Mouse (Mus musculus) kidney, embryonic 16.5 days (tissue): ENCODE results near the gene Phyhd1. TPM values are rescaled to one million over a fixed set of nuclear protein-coding genes. Genes with fewer than 3 reads are reported as not detected.

ENCODE experiments used
- ATAC-seq: fragments of 200-750 bp; cut with Nextera tagmentation; 2 replicates; pipeline ENCODE4 v1.8.0; 2017; ENCODE audit warnings: moderate TSS enrichment; ENCODE audit not compliant: low FRiP score, low TSS enrichment
- H3K27ac ChIP-seq: fragments of 300-500 bp; sonication (generic); 2 replicates; pipeline ENCODE4 v1.5.1; 2014; ENCODE audit warnings: low read length
- H3K27me3 ChIP-seq: fragments of 300-500 bp; sonication (generic); 2 replicates; pipeline ENCODE4 v1.6.1; 2014; ENCODE audit warnings: low read length, control low read depth, mixed read lengths; ENCODE audit not compliant: insufficient read depth
- H3K36me3 ChIP-seq: fragments of 300-500 bp; sonication (generic); 2 replicates; pipeline ENCODE4 v1.6.1; 2014; ENCODE audit warnings: low read length, control low read depth, mixed read lengths; ENCODE audit not compliant: insufficient read depth
- H3K4me1 ChIP-seq: fragments of 300-500 bp; sonication (generic); 2 replicates; pipeline ENCODE4 v1.6.1; 2014; ENCODE audit warnings: low read length, control low read depth, mixed read lengths; ENCODE audit not compliant: insufficient read depth
- H3K4me2 ChIP-seq: fragments of 300-500 bp; sonication (generic); replicated peaks from 2 replicates; pipeline ENCODE4 v1.6.1; 2014; ENCODE audit warnings: low read depth, low read length
- H3K4me3 ChIP-seq: fragments of 300-500 bp; sonication (generic); 2 replicates; pipeline ENCODE4 v1.5.1; 2014; ENCODE audit warnings: mild to moderate bottlenecking, low read length
- H3K9ac ChIP-seq: fragments of 300-500 bp; sonication (generic); replicated peaks from 2 replicates; pipeline ENCODE4 v1.6.1; 2014; ENCODE audit warnings: low read length
- H3K9me3 ChIP-seq: fragments of 300-500 bp; sonication (generic); 2 replicates; pipeline ENCODE4 v1.6.1; 2016; ENCODE audit warnings: low read length, control low read depth
- WGBS: fragments of 180-500 bp; shearing (Covaris S2); extraction: QIAGEN DNeasy Blood & Tissue Kit; methylation state at CpG from one replicate; pipeline ENCODE4 v1.1.7; 2014; 5-methylcytosine and 5-hydroxymethylcytosine counted together
- polyA plus RNA-seq: library from polyadenylated mRNA; unstranded; fragments of >200 nt; fragmentation: Nextera tagmentation; extraction: Ambion mirVana; gene quantifications from 2 replicates; pipeline ENCODE4 v1.2.1, GENCODE M21; 2015

The Phyhd1 gene
- polyA plus RNA-seq, 1 experiment from 2014 or later = 16.0 TPM

DNA sequence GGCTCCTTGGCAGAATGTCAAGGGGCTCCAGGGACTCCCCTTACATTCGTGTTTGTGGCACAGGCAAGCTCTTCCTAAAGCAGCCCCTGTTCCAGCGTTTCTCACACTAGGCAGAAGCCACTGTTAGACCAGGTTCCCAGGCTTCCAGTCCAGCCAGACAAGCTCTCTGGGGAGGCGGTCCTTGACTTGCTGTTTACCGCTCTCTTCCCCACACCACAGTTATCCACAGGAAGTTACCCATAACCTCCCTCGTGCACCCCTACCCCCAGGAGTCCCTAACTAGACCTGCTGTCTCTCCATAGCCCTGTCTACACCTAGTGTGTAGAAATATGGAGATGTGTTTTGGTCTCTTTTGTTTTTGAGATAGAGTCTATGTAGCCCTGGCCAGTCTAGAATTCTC lies 12.2 kb upstream of the Phyhd1 start:
- peaks cover 32% of the 10 kb centered on the region for H3K36me3 ChIP-seq
- H3K4me1 ChIP-seq = peaks cover 12% of the 10 kb centered on the region

DNA sequence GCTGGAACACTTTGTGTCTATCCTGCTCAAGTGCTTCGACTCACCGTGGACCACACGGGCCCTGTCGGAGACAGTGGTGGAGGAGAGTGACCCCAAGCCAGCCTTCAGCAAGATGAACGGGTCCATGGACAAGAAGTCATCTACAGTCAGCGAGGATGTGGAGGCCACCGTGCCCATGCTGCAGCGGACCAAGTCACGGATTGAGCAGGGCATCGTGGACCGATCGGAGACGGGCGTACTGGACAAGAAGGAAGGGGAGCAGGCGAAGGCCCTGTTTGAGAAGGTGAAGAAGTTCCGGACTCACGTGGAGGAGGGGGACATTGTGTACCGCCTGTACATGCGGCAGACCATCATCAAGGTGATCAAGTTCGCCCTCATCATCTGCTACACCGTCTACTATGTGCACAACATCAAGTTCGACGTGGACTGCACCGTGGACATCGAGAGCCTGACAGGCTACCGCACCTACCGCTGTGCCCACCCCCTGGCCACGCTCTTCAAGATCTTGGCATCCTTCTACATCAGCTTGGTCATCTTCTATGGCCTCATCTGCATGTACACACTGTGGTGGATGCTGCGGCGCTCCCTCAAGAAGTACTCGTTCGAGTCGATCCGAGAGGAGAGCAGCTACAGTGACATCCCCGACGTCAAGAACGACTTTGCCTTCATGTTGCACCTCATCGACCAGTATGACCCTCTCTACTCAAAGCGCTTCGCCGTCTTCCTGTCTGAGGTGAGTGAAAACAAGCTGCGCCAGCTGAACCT lies 10.2 kb upstream of the Phyhd1 start:
- WGBS = 96% methylated on average over 42 of the region's 42 CpGs
- Histone ChIP-seq H3K9ac (no peak overlapping the region), H3K4me3 (no peak overlapping the region), H3K9me3 (no peaks in the 10 kb centered on the region), H3K27me3 (no peaks in the 10 kb centered on the region), H3K4me1 (peaks cover 13% of the 10 kb centered on the region), H3K36me3 (peaks cover 38% of the 10 kb centered on the region), H3K27ac (no peak overlapping the region), H3K4me2 (no peak overlapping the region)
- no peak for ATAC-seq

More for the DNA sequence above, 12.2 kb upstream of the Phyhd1 start:
- Histone ChIP-seq H3K4me3 (no peak overlapping the region), H3K9ac (no peak overlapping the region), H3K27ac (no peak overlapping the region), H3K4me2 (no peak overlapping the region), H3K27me3 (no peaks in the 10 kb centered on the region), H3K9me3 (no peaks in the 10 kb centered on the region)
- WGBS = 75% methylated on average over 5 of the region's 5 CpGs
- ATAC-seq = no peak

DNA sequence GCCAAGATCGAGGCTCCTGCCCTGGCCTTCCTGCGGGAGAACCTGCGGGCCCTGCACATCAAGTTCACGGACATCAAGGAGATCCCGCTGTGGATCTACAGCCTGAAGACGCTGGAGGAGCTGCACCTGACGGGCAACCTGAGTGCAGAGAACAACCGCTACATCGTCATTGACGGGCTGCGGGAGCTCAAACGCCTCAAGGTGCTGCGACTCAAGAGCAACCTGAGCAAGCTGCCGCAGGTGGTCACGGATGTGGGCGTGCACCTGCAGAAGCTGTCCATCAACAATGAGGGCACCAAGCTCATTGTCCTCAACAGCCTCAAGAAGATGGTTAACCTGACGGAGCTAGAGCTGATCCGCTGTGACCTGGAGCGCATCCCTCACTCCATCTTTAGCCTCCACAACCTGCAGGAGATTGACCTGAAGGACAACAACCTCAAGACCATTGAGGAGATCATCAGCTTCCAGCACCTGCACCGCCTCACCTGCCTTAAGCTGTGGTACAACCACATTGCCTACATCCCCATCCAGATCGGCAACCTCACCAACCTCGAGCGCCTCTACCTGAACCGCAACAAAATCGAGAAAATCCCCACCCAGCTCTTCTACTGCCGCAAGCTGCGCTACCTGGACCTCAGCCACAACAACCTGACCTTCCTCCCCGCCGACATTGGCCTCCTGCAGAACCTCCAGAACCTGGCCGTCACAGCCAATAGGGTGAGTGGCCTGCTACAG lies 9.2 kb upstream of the Phyhd1 start:
- H3K9me3 ChIP-seq = no peaks in the 10 kb centered on the region
- ATAC-seq = no peak
- no peaks in the 10 kb centered on the region for H3K27me3 ChIP-seq
- H3K4me3 ChIP-seq = no peak overlapping the region
- no peak overlapping the region for H3K27ac ChIP-seq
- 96% methylated on average over 30 of the region's 30 CpGs for WGBS
- H3K4me1 ChIP-seq = peaks cover 13% of the 10 kb centered on the region
- no peak overlapping the region for H3K9ac ChIP-seq
- H3K4me2 ChIP-seq = no peak overlapping the region
- peaks cover 44% of the 10 kb centered on the region for H3K36me3 ChIP-seq

DNA sequence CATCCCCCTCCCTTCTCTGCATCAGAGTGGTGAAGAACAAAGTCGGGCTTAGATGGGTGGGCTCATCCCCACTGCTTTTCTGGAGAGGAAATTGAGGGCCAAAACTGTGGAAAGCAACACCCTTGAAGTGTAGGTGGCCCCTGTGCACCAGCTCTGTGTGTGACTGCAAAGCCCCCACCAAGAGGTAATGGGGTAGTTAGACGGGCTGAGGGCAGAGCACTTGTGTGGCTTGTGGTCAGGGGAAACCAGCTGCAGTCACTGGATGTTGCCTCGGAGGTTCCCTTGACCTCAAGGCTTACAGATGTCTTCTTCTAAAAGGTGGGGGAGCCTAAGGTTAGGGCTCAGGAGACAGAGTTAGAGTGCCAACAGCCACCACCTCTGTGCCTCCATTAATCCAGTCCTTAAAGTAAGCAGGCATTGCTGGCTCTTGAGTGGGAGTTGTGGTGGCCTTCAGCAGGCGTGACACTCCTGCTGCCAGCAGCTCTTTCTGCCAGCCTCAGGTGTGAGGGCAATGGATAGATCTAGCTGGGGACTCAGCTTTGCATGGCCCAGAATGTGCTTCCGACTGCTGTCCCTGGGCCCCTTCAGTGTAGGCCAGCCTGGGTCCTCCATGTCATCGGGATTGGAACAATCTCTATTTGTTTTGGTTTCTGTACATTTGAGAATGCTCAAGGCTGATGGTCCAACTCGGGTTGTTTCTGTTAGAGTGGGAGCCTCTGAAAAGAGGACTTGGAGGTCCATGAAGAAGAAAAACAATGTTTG lies 8.1 kb upstream of the Phyhd1 start:
- ATAC-seq = no peak
- no peak overlapping the region for H3K27ac ChIP-seq
- WGBS = 81% methylated on average over 7 of the region's 7 CpGs
- H3K4me3 ChIP-seq = no peak overlapping the region
- peaks cover 51% of the 10 kb centered on the region for H3K36me3 ChIP-seq
- 0 out of 2 replicates have a peak overlapping the region, but pooled peaks have one; percentile 4 for H3K9ac ChIP-seq
- no peaks in the 10 kb centered on the region for H3K27me3 ChIP-seq
- no peak overlapping the region for H3K4me2 ChIP-seq
- H3K4me1 ChIP-seq = peaks cover 9% of the 10 kb centered on the region; the same call in 1 of the 2 replicates
- H3K9me3 ChIP-seq = no peaks in the 10 kb centered on the region

DNA sequence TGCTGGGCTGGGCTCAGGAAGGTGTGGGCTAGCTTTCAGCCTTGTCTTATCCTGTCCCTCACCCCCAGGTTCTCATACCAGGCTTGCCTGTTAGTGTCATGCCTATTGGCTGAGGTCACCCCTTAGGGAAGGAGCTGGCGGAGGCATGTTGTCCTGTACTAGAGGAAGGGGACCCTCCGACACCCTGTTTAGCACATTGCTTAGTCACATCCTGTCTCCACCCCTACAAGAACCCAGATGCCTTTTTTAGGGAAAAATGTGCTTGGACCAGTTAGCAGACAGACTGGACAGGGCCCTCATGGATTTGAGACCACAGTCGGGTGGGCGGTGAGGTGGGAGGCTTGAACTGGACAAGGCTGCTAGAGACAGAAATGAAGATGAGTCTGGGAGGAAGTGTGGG lies 7.4 kb upstream of the Phyhd1 start:
- H3K27me3 ChIP-seq = no peaks in the 10 kb centered on the region
- H3K4me3 ChIP-seq = no peak overlapping the region
- H3K4me1 ChIP-seq = peaks cover 9% of the 10 kb centered on the region; the same call in 1 of the 2 replicates
- H3K9me3 ChIP-seq = no peaks in the 10 kb centered on the region
- peak overlapping the region; percentile 13; the same call in 1 of the 2 replicates for H3K27ac ChIP-seq
- H3K9ac ChIP-seq = no peak overlapping the region
- H3K4me2 ChIP-seq = no peak overlapping the region
- peak; percentile 55 for ATAC-seq
- 65% methylated on average over 4 of the region's 4 CpGs for WGBS
- peaks cover 55% of the 10 kb centered on the region for H3K36me3 ChIP-seq

DNA sequence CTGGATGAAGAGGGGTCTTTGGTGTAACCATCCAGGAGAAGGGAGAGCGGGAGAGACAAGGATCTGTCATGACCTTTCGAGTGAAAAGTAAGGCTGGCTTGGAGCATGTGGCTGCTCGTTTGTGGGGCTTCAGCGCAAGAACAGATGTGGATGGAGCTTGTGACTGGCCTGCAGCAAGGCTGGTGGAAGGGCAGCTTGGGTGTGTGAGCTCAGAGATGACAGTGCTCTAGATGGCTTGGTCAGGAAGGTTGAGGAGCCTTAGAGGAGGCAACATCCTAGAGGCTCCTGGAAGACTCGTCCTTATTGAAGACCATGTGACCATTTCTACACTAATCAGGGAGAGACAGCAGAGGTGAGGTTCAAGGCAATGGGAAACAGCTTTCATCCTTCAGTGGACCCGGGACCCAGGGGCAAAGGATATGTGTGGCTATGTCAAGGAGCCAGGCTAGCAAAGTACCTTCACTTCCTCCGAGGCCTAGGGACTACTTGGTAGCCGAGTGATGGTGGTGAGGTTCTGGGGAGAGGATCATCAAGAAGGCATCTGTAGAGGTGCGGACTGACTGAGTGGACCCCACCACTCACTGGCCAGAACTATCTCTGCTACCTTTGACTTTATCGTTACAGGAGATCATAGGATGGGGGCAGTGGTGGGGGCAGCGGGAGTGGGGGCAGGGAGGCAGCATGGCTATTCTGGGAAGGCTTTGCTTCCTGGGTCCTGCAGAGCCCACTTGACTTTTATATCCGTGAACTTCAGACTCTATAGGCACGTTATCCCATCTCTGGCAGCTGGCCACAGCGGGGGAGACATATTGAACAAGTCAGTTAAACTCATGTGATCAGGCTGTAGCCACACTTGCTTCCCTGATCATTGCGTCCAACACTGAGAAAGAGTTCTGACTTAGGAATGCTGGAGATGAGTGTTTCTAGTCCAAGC lies 6.6 kb upstream of the Phyhd1 start:
- WGBS = 89% methylated on average over 15 of the region's 15 CpGs

DNA sequence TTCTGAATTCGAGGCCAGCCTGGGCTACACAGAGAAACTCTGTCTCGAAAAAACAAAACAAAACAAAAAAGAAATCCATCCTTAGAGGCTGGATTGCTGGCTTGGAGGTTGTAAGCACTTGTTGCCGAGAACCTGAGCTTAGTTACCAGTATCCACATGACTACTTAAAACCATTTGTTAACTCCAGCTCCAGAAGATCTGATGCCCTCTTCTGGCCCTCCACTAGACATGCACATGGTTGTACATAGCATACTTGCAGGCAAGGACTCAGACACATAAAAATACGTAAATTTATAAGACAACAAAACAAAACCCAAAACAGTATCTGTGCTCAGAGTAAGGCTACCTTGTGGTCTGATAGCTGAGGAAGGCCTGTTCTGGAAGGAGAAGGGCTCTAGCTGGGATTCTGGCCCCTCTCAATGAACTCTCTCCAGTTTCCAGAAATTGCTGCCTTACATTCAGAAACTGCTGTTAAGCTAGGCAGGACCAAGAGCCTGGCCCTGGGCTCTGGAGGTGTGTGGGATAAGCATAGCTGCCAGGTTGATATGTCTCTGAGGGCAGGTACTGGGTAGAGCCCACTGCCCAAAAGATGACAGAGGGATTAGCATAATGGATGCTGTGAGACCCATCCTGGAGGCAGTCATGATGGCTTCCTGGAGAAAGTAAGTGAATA lies 4.8 kb upstream of the Phyhd1 start:
- Histone ChIP-seq H3K9me3 (no peaks in the 10 kb centered on the region), H3K27me3 (no peaks in the 10 kb centered on the region), H3K27ac (no peak overlapping the region), H3K4me1 (peaks cover 29% of the 10 kb centered on the region), H3K36me3 (peaks cover 49% of the 10 kb centered on the region), H3K9ac (no peak overlapping the region), H3K4me3 (no peak overlapping the region), H3K4me2 (no peak overlapping the region)
- no peak for ATAC-seq
- whole genome bisulfite sequencing = 91% methylated on average over 4 of the region's 4 CpGs

More for the DNA sequence above, 6.6 kb upstream of the Phyhd1 start:
- Histone ChIP-seq H3K9me3 (no peaks in the 10 kb centered on the region), H3K4me3 (no peak overlapping the region), H3K36me3 (peaks cover 60% of the 10 kb centered on the region), H3K9ac (no peak overlapping the region), H3K4me2 (no peak overlapping the region), H3K4me1 (peaks cover 11% of the 10 kb centered on the region; the same call in 1 of the 2 replicates), H3K27ac (peak overlapping the region; percentile 13; the same call in 1 of the 2 replicates), H3K27me3 (no peaks in the 10 kb centered on the region)
- ATAC-seq = no peak

DNA sequence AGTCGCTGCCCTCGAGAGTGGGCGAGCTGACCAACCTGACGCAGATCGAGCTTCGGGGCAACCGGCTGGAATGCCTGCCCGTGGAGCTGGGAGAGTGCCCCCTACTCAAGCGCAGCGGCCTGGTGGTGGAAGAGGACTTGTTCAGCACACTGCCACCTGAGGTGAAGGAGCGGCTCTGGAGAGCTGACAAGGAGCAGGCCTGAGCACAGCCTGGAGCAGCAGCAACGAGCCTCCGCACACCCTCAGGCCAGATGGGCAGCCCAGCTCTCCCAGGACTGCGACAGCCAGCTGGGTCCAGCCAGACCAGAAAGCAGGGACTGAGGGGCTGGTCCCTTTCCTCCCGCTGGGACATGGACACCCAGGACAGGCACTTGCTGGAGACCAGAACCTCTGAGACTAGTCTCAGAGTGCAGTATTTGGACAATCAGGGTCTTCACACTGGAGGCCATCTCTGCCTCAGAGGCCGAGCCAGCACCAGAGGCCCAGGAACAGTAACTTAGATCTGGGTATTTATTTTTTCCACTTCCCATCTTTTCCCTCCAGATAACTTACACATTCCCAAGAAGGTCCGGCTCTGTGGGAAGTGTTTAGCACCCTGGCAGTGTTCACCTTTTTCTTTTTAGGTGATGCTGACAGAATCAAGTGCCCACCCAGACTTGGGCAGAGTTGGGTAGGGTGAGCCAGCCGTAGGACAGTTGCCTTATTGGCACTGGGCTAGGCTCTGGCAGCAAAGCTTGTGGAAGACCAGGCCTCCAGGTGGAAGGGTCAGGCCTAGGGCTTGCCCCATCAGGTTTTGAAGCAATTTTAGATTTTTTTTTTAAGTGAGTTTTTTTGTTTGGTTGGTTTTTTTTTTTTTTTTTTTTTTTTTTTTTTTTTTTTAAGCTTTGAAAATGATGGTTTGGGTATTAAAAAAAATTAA lies 3.8 kb upstream of the Phyhd1 start:
- whole genome bisulfite sequencing = 90% methylated on average over 18 of the region's 18 CpGs
- Histone ChIP-seq H3K4me3 (no peak overlapping the region), H3K4me1 (peaks cover 38% of the 10 kb centered on the region), H3K27me3 (no peaks in the 10 kb centered on the region), H3K36me3 (peaks cover 39% of the 10 kb centered on the region), H3K9ac (no peak overlapping the region), H3K27ac (no peak overlapping the region), H3K4me2 (no peak overlapping the region), H3K9me3 (no peaks in the 10 kb centered on the region)
- no peak for ATAC-seq
